In the genomic region with DNA sequence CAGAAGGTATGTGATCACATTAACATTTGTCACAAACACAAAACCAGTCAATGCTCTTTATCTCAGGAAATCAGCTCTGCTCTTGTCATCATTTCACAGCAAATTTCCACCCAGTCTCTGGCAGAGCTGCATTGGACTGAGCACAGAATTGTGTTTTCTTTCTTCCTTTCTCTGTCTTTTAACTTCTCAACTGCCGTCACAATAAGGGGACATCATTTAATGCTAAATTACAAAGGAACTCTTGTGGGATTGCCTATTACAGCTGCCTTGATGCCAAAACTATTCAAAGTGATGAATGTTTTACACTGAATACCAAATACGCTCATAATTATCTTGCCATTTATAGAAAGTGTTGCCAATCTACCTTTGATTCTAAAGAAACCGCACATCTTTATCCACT, we compare ENCODE assay signal across 16 mouse cellular contexts.
"Had no signal": no experiment of that assay in that cellular context is flagged by ENCODE, and none has a peak within 500 bp of the region (broad histone marks: within the 10 kb centered on the region; RNA-seq: fewer than 3 reads in every experiment).

No protein-coding gene starts in this region.

- H3K4me3 ChIP-seq: limb, embryonic 12.5 days; liver, embryonic 13.5 days; lung, embryonic 15.5 days; megakaryocyte, embryonic 14.5 days; midbrain, embryonic 12.5 days had no signal

- H3K9ac ChIP-seq: limb, embryonic 12.5 days; liver, embryonic 13.5 days; liver, postnatal 0 days; lung, embryonic 15.5 days; midbrain, embryonic 12.5 days had no signal

- H3K27me3 ChIP-seq: limb, embryonic 12.5 days; liver, embryonic 13.5 days; lung, embryonic 15.5 days; megakaryocyte, embryonic 14.5 days; midbrain, embryonic 12.5 days had no signal

- H3K9me3 ChIP-seq: limb, embryonic 12.5 days; liver, embryonic 13.5 days; lung, embryonic 15.5 days; midbrain, embryonic 12.5 days had no signal

- H3K27ac ChIP-seq: kidney, postnatal 0 days; limb, embryonic 12.5 days; liver, embryonic 13.5 days; lung, embryonic 15.5 days; macrophage; midbrain, embryonic 12.5 days had no signal

- H3K4me1 ChIP-seq: limb, embryonic 12.5 days; liver, embryonic 13.5 days; lung, embryonic 15.5 days; megakaryocyte, embryonic 14.5 days had no signal

- H3K36me3 ChIP-seq: limb, embryonic 12.5 days; liver, embryonic 13.5 days; lung, embryonic 15.5 days; midbrain, embryonic 12.5 days had no signal

- H3K4me2 ChIP-seq: limb, embryonic 12.5 days; liver, embryonic 13.5 days; lung, embryonic 15.5 days; midbrain, embryonic 12.5 days had no signal

- ATAC-seq: liver, postnatal 0 days had no signal

- DNase-seq: kidney, adult 9 months; kidney, postnatal 36 days; layer of hippocampus, adult 9-11 months; layer of hippocampus, postnatal 36 days; liver; liver, embryonic 13.5 days; liver, postnatal 0 days; lung, postnatal 14 days; thymus, adult 18-20 months; thymus, postnatal 14 days had no signal
